Mouse (Mus musculus) NIH3T3 (cell line): ENCODE data around the gene Ube2e1.
A peak's percentile ranks its signal among the peaks of the same experiment; 100 is the strongest.

Experiments used
- DNase-seq: peaks from one replicate; pipeline ENCODE4 v3.0.0-alpha.2; 2012; ENCODE audit warnings: low read depth

The Ube2e1 gene

GRCm38 (mm10) chr14:18331693-18332131 lies at the start of gene Ube2e1:
Ube2e1 (minus strand) TSS chr14:18331859.
- DNase-seq: peak; percentile 74

DNA sequence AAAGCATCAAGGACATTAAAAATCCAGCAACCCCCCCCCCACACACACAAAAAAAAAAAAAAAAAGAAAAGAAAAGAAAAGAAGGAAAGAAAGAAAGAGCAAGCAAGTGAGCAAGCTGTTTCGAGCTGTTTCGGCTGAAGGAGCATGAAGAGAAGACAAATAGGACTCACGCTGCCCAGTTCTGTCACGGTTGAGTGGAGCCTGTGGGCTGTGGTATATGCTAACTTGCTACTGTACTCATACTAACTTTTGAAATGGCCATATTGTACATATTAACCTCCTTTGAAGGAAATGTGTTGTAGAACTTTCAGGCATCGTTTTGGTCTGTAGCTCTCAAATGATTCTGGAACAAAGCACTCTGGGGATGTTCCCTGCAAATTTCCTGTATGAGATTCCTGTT lies 48.2 kb upstream of the Ube2e1 start:
- DNase-seq: peak; percentile 22

DNA sequence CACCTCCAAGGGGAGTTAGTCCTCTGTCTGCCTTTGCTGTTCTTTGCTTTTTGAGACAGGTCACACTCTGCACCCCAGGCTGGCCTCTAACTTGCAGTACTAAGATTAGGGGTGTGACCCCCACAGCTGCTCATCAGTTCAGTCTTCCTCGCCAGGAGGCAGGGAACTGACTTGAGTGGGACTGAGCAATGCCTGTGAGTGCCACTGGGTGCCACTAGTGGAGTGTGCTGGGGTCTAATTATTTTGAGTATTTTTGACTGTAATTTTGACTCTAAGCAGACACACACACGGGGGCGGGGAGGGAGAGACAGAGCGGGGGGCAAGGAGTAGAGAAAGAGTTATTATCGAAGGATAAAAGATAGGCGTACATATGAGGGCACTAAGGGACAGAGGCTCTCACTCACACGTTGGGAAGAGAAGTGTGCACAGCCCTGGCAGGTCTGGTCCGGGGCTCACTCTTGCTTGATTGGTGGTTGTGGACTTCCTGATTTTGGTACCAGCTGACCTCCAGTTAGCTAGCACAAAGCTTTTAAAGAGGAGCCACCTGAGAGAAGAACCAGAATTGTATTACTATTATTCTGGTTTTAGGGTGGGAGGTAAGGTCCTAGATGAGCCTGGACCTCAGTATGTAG lies 46.4 kb upstream of the Ube2e1 start:
- DNase-seq: peak; percentile 19

- no peak for DNase-seq
Measured at GRCm38 (mm10) chr14:18376206-18376605, 44.5 kb upstream of the Ube2e1 start.

DNA sequence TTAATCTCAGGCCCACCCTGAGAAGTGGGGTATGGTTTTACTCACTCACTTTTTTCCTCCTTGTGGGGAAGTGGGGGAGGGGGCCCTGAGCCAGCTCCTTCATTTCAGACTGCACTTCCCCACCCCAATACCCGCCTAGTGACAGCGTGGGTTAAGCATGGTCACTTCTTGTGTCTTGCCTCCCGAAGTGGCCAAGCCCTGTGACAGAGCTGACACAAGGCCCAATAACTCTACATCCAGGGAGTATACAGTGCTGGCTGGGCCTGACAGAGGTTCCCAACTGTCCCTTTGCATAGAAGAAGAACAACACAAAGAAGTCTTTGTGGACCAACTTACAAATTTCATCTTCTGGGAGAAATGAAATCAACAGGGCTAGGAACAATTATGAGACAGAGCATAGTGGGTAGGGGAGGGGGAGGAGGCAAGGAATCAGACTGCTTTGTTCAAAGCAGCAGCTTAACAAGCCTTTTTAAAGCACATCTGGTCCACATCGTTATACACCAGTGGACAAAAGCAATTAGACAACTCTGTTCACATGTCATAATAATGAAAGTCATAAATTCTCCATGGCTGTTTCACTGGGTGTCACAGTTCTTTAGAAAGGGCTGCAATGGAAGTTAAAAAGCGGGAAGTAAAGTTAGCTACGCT lies 42.2 kb upstream of the Ube2e1 start:
- DNase-seq: no peak

DNA sequence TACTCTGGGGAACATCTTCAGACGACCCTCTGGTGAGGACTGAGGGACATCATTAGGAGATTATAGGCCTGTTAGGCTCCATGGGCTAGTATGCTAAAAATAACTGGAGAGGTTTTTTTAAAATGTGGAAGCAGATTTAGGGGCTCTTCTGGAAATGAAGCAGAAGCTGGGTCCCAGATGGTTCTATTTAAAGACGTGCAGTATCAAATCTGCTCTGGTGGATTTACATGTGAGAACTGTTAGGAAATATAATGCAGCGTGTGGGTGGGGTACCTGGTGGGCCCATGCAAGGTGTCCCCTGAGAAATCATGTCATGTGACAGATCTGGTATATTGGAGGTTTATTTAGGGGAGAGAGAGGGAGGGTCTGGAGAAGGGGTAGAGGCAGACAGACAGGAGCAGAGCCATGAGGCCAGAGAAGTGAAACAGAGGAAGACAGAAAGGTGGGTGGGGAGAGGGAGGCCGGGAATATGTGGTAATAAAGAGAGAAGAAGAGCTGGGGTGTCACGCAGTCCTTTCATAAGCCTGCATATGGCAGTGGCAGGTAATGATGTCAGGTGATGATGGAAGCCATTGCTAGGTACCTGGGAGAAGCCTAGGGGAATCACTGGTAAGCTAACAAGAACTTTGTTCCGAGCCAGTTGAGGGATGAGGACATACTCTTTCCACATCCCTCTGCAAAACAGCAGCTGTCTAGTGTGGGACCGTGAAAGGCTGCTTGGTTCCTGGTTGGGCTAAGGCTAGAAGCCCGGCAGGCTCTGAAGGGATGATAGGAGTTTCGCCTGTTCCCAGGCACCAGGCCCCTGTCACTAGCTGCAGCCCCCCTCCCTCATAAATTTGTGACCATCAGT lies 41.3 kb upstream of the Ube2e1 start:
- DNase-seq: no peak

DNA sequence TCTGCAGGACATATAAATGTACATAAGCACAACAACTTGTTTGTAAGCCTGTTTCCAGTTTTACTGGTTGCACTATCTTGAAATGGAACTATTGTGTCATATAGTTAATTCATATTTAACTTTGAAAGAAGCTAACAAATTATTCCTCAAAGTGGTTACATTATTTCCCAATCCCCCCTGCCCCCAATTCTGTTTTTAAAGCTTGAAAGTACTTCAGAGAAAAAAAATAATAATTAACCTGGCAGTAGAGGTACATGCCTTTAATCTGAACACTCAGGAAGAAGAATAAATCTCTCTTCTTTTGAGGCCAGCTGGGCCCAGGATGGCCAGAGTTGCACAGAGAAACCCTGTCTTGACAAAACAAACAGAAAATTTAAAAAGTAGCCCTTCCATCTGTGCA lies 37.4 kb upstream of the Ube2e1 start:
- DNase-seq: no peak

GRCm38 (mm10) chr14:18367025-18367424 lies 35.4 kb upstream of the Ube2e1 start:
- no peak for DNase-seq

- no peak for DNase-seq
Measured at GRCm38 (mm10) chr14:18364321-18364720, 32.7 kb upstream of the Ube2e1 start.

DNA sequence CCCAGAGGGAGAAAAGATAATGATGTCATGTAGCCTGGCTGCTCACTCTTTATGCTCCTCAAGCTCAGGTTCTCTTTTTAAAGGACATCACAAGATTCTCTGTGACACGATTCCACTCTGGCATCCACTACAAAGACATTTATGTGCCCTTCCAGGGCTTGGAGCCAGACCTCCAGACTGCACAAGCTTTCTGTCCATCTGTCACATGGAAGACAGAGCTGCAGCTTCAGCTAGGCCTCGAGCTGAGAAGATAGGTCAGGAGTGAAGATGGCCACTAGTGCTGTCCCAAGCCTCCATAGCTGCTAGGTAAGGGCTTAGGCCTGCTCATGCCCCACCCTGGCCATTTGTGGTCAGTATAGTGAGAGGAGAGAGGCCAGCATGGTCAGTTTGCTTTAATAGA lies 24.8 kb upstream of the Ube2e1 start:
- no peak for DNase-seq

DNA sequence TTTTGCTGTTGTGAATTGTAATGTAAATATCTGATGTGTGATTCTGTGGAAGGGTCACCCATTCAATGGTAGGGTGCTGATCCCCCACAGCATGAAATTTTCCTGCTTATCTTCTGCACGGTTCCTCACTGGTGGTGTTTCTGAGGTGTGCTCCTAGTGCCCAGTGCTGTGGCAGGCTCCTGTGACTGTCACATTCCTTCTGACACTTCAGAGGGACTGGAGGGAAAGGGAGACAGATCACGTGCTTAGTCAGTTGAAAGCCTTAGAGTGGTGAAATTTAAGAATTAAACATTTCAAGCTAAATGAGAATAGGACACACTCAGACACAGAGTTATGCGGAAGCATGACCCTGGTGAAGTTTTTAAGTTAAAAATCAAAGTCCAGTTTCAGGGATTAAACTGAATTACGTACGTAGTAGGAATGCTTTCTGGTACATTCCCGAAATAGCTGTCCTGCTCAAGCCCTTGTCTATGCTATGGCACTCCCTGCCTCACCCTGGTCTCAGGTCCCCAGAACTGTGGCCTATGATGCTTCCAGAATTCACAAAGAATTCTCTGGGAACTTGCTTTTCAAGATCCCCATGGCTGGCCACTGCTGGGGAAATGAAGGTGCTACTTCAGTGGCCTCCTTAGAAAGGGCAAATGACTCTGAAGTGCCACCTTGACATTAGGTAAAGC lies 24.0 kb upstream of the Ube2e1 start:
- DNase-seq: no peak

GRCm38 (mm10) chr14:18353525-18353924 lies 21.9 kb upstream of the Ube2e1 start:
- DNase-seq: no peak

GRCm38 (mm10) chr14:18352934-18353333 lies 21.3 kb upstream of the Ube2e1 start:
- no peak for DNase-seq

DNA sequence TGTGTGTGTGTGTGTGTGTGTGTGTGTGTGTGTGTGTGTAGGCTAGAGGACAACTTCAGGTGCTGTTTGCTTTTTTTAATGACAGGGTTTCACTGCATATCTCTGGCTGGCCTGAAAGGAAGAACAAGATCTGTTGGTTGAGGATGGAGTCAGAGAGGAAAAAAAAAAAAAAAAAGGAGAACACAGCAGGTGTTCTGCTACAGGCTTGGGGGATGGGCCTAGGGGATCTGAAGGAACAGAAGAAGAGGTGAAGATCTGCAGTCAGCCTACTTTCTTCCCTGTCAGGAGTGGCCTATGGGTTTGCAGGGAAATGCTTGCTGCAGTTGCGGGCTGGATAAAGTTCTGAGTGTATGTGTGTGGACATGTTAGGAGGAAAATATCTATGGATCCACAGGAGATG lies 19.0 kb upstream of the Ube2e1 start:
- DNase-seq: no peak

- no peak for DNase-seq
Measured at GRCm38 (mm10) chr14:18349871-18350270, 18.2 kb upstream of the Ube2e1 start.

- peak; percentile 20 for DNase-seq
Measured at GRCm38 (mm10) chr14:18343589-18343988, 11.9 kb upstream of the Ube2e1 start.

GRCm38 (mm10) chr14:18342749-18343148 lies 11.1 kb upstream of the Ube2e1 start:
- no peak for DNase-seq

GRCm38 (mm10) chr14:18341088-18341487 lies 9.4 kb upstream of the Ube2e1 start:
- no peak for DNase-seq

DNA sequence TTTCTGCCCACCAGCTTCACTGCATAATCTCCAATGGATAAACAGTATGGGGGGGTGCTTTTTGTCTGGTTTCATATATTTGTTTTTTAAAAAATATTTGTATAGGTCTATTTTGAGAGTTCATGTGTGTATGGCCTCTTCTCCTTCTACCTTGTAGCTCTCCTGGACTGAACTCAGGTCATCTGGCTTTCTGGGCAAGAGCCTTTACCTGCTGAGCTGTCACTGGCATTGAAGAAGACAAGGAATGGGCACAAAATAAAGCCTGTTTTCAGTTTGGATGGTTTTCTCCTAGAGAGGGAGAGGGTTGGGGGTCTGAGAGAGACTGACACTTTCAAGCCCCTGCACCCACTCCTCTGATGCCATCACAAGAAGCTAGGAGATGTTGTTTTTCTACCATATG lies 4.4 kb upstream of the Ube2e1 start:
- DNase-seq: no peak

- peak; percentile 60 for DNase-seq
Measured at GRCm38 (mm10) chr14:18330789-18331692, 618 bp downstream of the Ube2e1 start.

DNA sequence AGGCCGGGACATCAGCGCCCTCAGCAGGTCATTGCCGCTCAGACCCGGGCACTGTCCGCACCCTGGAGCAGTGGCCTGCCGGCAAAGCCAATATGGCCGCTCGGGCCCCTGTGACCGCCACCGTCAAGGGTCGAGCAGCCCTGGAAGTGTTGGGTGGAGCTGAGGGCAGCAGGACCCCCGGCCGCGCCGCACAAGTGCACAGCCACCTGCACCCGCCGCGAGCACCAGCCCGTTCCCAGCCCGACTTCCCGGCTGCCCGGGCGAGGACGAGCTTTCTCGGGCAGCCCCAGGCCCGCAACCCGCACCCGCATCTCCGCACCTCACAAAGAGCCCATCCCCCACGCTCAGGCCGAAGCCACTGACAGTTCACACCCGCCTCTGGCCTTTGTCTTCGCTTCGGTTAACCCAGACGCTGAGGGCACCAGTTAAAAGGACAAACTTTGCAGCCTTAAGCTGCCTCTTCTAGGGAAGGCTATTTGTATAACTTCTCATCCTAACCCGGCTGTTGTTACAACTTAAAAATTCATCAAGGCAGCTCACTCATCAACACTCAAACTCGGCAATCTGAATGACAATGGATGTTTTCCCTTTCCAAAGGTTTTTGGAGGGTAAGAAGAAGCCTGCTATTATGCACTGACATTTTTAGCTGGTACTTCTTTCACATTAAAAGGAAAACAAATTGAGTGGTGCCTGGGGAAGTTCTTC lies 4.5 kb downstream of the Ube2e1 start:
- DNase-seq: no peak
